Mouse (Mus musculus) 3T3-L1 (cell line): ENCODE data around the gene Nme8.

Experiments used
- DNase-seq: peaks from one replicate; pipeline ENCODE4 v3.0.0-alpha.2; 2015; ENCODE audit warnings: low read depth, low spot score

The Nme8 gene

GRCm38 (mm10) chr13:19595141-19595540 lies 102.5 kb downstream of the Nme8 start:
- no peak for DNase-seq
